Mouse (Mus musculus): Measurements from ENCODE around the gene Rad51b.
"Not testable (repeated sequence)": the region's sequence is repeated elsewhere in the genome, so short reads cannot be mapped to it uniquely, and the experiment has no call there.

The Rad51b gene

DNA sequence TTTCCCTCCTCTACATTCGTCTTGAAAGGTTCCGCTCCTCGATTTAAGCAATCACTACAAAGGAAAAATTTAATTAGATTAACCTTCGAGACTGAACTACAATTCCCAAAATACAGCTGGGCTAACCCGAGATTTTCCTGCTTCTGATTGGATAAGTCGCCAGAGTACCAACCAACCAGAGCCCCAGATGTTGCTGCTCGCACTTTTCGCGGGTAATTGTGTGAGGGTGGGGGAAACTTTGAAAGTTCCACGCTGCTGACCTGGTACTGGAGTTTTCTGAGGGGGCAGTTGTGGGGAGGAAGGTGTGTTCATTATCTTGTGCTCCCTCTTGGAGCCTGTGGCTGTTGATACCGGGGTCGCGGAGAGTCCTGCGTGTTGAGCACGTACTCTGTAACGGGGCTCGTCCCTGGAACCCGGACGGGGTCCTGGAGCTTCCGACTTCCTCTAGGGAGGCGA is at the start of gene Rad51b:
Rad51b (plus strand) TSS at position 162 of the 456 bp plus-strand sequence.
- peak; percentile 56 for DNase-seq (ENCODE audit: low spot score)

DNA sequence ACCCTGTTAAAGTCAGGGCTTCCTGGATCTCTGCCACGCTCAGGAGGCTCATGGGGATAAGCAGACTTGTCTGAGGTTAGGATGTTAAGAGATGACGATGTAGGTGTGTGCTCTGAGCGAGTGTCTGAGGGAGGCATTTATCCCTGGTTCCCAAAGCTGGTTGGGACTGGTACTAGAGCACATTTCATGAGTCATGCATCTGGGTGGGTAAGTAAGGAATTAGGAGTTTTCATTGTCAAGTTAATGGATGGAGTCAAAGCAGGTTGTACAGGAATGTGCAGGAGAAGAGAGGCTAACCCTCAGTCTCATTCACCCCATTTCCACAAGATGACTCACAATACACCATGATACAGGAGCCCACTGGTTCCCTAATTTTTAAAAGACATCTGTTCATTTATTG is 49.0 kb upstream of the Rad51b start:
- DNase-seq (ENCODE audit: low spot score) = no peak

DNA sequence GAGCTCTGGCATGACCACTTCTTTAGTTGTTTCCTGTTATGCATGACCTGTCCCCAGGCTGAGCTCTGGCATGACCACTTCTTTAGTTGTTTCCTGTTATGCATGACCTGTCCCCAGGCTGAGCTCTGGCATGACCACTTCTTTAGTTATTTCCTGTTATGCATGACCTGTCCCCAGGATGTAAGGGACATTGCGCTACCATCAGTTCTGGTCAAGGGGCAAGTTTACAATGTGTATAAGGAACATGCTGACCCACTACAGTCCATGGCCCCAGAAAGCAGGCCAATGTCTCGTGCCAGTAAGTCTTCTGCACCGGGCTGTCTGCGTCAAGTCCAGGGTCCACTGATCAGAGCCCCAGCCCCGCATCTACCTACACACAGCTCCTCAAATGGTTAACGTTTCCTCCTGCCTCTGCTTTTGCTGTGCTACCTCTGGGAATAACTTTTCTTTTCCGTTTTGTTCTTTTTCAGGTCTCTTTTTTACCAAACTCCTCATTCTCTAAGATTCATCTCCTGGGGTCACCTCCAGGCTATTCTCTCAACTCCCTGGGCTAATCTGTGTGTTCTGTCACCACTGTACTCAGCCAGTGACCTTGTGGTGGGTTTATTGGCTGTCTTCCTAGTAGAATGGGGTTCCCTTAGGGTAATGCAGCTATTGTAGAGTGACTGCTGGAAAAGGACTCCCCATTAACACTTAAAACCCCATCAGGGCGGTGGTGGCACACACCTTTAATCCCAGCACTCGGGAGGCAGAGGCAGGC is 43.6 kb upstream of the Rad51b start:
- DNase-seq (ENCODE audit: low spot score) = no peak

DNA sequence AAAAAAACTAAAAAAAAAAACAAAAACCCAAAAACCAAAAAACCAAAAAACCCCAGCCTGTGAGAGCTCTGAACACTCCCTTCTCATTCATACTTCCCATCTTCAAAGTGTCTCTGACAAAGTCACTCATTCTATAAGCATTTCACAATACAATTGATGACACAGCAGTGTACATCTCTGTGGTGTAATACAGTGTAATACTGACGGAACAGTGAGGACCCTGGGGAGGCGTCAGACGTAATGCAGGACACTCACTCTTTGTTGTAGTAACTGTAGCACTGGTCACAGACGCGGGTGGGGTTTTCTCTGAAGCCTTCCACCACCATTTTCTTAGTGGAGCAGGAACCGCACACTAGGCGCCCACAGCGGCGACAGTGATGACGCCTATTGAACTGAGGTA is 42.1 kb upstream of the Rad51b start:
- DNase-seq (ENCODE audit: low spot score) = no peak

DNA sequence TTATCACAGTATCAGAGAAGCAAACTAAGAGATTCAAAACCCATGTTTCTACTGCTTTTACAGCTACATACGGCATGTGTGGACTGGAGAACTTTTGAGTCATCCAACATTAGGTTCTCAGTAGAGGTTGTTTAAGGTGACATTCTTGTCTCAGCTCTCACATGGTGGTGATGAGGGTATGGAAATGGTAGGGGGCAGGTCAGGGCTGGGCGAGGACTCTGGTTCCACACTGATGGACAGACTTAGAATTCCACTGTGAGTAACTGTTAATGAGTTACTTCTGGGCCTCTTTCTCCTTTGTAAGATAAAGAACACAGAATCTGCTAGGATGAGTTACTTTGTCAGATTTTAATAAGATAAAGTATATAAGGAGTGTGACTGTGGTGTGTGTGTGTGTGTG is 36.9 kb upstream of the Rad51b start:
- DNase-seq (ENCODE audit: low spot score) = no peak

DNA sequence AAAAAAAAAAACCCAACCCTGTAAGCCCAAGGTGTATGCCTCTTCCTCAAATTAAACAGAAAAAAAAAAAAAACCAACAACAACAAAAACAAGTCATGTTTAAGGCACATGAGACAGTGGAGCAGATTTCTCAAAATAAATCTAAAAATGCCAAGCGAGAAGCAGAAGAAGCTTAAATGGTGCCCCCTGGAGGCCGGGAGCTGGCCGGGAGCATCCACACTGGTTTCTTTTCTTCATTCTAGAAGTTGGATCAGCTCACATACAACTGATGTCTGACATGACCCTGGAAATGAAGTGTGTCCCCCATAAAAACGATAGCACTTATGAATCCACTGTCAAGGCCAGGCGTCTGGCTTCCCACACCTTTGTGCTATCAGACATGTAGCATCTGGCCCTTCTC is 36.0 kb upstream of the Rad51b start:
- DNase-seq (ENCODE audit: low spot score) = no peak

DNA sequence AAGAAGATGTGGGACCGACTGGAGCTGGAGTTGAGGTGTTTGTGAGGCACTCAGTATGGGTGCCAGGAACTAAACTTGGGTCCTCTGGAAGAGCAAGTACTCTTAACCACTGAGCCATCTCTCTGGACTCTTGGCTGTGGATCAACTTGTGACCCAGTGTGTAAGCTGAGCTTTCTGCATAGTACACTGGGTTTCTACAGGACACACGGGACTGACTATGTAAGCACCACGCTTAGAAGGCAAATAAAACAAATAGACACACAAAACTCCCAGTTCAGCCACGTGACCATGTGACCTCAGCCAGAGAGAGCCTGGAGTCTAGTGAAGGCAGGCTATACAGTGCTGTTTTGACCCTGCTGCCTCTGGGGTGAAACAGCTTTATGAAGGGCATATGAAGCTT is 24.5 kb upstream of the Rad51b start:
- no peak for DNase-seq (ENCODE audit: low spot score)

DNA sequence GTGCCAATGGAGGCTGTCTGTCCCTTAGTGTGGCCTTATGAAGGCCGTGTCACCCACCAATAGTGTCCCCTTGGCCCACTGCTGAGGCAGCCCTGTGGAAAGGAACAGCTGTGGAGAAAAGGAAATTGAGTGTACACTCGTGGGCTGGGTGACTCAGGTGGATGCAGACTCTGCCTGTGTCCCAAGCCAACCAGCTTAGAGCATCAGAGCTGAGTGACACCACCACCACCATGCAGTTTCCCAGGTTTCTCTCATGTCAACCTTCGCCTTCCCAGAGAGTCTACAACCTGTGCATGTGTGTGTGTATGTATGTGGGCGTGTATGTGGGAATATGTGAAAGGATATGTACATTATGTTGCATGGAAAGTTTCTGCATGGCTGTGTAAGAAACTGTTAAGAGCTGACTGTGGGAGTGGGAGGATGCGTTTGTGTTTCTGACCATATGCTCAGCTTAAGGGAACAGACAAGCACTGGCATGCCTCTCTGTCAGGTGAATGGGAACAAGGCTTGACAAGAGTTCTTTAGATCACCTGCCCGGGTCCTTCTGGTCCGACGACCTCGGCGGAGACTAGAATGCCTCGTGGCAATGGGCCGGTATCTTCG is 17.5 kb upstream of the Rad51b start:
- no peak for DNase-seq (ENCODE audit: low spot score)

DNA sequence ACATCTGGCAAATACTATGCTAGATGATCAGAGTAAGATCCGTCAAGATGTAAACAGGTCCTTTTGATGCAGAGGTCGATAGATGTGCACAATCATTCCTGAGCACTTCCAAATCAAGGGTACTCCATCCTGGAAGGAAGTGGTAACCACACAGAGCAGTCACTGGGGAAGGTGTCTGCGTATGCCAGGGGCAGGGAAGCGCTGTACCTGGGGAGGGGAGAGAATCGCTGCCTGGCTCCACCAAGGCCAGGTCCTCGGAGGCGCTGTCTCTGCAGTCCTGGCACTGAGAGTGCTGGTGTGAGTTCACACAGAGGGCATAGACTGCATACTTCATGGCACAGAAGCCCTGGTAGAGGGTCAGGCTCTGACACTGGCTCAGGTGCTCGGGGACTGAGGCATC is 14.5 kb upstream of the Rad51b start:
- DNase-seq (ENCODE audit: low spot score) = no peak

DNA sequence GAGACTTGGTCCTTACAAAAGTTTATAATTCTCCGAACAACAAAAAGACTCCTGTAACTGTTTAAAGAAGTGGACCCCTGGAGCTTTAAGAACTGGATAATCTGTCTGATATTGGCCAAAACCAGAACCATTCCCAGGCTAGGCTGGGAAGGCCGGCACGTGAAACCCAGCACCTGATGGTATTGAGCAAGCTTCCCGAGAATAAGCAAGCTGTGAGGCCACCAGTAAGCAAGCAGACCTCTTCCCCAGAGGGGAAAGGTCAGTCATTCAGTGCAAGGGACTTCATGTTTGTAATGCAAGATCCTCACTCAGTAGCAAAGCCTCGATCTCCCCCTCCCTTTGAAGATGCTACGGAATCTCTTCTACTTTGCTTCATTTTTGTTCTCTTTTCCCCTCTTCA is 4.2 kb upstream of the Rad51b start:
- no peak for DNase-seq (ENCODE audit: low spot score)

DNA sequence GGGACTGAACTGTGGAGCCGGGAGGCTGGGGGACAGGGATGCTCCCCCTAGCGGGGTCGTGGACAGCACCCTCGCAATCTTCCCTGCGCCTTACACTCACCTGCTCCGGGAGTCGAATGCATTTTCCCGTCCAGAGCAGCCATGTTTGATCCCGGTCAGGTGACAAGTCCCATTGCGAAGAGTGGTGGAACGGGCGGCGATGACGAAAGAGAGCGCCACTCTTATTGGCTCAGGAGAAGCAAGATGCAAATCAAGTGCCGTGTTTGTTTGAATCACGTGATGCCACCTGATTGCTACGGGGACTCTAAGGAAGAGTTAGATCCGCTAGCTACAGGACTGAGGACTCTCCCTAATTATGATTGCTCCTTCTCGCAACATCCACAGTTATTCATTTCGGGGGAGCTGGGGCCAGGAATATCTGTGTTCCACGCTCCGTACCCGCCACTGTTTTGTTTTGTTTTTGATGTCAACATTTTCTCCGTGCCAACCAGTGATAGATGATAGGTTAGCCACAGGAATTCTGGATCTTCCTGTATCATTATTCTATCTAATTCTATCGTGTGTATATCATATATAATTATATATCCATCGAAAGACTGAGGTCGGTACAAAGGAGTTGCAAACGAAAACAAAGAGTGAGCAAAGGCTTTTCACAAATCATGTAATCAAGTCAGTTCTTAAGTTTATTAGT is 811 bp upstream of the Rad51b start, which contains the start of gene Zfyve26:
Zfyve26 (minus strand) TSS at position 179 of the 691 bp plus-strand sequence.
- DNase-seq (ENCODE audit: low spot score) = peak; percentile 80

DNA sequence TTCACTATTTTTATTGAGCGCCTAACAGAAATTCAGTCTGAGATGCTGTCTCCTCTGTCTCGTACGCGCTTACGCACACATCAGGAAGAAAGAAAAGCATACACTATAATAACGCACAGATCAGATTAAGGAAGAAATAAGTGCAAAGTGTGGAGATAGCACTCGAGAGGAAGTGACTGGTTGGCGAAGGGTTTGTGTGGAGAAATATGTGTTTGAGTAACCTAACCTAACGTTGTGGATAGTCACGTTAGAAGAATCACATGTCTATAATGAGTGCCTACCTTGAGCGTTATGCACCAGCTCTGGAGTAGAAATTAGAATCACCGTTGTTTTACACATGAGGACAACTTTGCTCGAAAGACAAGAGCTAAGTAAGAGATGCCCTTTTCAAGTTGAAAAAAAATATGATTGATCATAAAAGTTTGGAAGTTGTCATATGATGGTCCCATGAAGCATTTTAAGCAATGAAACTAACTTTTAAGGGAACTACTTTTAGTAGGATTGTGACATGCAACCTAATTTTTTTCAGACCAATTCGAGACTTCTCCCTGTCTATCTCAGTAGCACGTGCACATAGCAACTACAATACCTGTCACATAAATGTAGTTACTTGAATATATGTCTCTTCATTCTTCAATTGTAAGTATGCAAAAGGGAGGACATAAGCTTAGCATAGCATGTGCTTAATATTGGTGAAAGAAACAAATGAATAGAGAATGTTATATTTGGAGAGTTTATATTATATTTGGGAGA is 978 bp downstream of the Rad51b start:
- no peak for DNase-seq (ENCODE audit: low spot score)

DNA sequence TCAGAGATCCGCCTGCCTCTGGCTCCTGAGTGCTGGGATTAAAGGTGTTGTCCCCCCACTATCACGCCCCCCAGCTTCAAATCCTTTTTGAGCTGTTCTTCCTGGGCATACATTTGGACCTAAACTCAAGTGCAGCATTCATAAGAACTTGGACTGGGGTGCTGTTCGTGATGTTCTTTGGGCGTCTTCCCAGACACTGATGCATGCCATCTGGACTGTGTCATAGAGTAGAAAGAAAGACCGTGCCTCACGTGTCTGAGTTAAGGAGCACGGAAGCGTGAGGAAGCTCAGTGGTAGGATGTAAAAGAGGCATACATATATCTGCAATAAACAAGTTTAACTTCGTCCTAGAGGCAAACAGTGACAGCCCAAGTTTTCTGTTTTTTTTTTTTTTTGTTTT is 4.7 kb downstream of the Rad51b start:
- no peak for DNase-seq (ENCODE audit: low spot score)

DNA sequence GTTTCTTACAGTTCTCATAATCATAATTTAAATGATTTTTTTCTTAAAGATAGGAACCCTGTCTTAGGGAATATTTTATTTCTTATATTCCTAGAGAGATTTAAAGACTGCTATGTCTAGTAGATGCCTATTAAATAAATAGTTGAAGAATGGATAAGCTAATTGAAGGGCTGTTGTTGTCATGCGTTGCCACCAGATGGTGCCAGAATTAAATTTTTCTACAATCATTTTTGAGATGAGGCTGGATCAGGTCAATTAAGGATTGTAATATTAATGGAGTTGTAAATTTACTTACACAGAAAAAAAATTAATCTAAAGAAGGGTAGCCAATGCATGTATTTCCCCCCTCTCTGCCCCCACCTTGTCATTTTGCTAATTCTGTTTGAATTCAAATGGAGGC is 8.0 kb downstream of the Rad51b start:
- no peak for DNase-seq (ENCODE audit: low spot score)

DNA sequence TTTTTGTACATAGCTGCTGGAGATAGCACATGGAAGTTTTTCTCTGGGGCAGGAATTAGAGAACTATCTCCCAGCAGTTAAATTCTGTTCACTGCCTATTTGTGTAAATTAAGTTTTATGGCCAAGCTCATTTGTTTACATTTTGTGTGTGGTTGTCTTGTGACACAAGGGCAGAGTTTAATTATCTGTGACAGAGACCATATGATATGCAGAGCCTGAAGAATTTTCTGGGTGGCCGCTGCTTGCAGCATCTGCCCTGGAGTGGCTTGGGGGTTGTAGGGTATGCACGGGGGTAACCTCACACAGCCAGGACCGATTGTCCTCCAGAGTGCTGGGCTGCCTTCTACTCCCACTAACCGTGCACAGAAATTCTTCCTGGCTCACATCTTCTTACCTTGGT is 8.9 kb downstream of the Rad51b start:
- no peak for DNase-seq (ENCODE audit: low spot score)

DNA sequence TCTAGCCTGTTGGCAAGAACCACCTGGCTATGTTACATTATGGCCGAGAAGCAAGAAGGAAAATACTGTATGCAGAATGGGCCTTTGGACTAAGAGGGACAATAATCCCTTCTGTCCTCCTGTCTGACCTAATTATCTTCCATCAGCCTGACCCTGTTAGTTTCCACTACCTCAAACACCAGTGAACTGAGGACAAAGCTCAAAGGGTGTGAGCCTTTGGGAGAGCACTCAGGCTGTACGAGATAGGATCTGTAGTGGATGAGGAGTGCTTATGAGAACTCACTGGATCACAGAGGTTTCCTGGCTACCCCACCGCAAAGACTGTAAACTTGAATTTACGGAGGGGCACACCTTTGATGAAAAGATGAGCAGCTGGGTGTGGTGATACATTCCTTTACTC is 16.6 kb downstream of the Rad51b start:
- DNase-seq (ENCODE audit: low spot score) = no peak

DNA sequence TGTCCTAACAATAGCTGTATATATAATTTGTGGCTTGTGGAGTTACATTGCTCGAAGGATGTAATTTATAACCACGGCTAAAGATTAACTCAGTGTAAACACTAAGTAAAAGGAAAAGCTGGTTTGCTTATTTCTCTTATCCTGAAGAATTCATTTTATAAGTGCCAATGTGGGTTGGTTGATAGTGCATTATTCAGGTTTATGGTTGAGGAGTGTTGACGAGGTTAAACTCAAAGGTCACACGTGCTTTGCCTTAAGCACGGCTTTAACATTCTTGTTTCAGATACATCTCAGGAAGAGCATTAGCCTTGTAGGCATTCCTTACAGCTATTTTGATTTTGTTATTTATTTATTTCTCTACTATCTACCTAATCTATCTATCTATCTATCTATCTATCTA is 20.3 kb downstream of the Rad51b start:
- no peak for DNase-seq (ENCODE audit: low spot score)

DNA sequence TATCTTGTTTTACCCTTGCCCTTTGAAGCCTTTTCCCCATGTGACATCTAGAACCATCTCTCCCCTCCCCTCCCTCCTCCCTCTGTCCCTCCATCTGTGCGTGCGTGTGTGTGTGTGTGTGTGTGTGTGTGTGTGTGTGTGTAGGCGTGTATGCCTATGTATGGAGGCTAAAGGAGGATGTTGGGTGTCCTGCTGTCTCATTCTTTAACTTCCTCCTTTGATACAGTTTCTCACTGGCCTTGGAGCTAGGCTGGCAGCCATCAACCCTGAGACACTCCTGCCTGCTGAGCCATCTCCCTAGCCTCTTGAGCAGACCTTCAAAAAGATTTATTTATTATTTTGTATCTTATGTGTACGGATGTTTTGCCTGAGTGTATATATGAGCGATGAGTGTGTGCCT is 23.8 kb downstream of the Rad51b start:
- DNase-seq (ENCODE audit: low spot score) = no peak

DNA sequence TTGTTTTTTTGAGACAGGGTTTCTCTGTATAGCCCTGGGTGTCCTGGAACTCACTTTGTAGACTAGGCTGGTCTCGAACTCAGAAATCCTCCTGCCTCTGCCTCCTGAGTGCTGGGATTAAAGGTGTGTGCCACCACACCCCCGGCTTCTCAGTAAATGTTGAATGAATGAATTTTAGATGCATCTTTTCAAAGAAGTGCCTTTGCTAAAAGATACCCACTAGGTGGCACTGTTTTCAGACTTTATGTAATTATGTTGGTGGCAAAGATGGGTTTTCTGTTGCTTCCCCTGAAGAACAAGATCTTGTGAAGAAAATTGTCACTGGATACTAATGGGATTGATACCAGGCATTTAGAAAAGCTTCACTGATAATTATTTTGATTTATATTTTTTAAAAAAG is 25.5 kb downstream of the Rad51b start:
- not testable (repeated sequence) for DNase-seq (ENCODE audit: low spot score)

DNA sequence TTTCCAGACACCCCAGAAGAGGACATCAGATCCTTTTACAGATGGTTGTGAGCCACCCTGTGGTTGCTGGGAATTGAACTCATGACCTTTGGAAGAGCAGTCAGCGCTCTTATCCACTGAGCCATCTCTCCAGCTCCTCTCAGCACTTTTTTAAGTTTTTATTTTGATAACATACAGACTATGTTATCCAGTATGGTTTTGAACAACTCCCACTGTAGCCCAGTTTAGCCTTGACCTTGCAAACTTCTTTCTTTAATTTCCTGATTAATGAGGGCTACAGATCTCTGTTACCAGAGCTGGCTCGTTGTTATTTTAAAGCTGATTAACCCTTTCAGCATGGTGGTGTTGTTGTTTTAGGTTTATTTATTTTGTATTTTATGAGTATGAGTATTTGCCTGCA is 29.2 kb downstream of the Rad51b start:
- DNase-seq (ENCODE audit: low spot score) = no peak

DNA sequence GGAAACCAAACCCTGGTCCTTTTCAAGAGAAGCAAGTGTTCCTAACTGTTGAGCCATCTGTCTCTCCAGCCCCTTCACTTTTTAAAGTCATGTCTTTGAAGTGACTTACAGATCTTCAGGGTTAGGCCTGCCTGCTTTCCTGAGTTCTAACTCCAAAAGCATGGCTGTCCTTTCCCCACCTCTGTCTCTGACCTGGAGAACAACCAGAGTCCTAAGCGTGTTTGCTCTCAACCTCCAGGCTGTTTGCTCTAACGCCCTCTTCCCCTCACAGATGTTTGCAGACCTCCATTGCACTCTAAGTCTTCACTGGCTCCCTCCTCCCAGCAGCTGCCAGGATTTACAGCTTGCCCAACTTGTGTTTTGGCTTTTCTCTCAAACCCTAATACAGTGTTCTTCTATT is 29.7 kb downstream of the Rad51b start:
- DNase-seq (ENCODE audit: low spot score) = no peak

DNA sequence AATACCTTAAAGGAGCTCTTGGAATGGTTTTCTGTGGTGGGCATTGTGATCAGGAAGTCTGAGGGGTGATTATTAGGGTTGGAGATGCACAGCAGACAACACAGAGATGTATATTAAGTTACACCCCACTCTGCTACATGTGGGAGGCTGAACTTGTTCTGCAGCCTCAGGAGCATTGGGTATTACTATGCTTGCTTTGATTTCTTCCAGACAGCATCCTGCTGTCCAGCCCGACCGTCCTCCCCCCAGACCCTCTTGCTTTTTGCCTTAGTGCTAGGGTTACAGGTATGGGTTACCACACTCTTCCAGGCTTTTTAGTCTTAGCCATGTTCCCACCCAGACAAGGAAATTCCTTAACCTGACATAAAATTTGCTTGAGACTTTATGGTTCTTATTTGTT is 30.8 kb downstream of the Rad51b start:
- DNase-seq (ENCODE audit: low spot score) = no peak

DNA sequence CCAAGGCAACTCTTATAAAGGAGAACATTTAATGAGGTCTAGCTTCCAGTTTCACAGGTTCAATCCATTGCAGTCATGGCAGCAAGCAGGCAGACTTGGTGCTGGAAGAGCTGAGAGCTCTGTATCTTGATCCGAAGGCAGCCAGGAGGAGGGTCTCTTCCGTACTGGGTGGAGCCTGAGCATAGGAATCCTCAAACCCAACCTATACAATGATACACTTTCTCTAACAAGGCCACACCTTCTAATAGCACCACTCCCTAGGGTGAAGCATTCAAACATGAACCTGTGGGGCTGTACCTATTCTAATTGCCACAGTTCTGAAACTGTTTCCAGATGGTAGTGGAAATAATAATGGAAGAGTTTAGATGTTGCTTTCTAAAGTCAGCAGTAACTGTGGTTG is 33.5 kb downstream of the Rad51b start:
- no peak for DNase-seq (ENCODE audit: low spot score)
